Mouse (Mus musculus): ENCODE measurements around the gene A330070K13Rik. TPM values are rescaled to one million over a fixed set of nuclear protein-coding genes. Genes with fewer than 3 reads are reported as not detected.

A330070K13Rik gene
- not detected in 2 replicates for polyA plus RNA-seq (2012; rRNA removed)

DNA sequence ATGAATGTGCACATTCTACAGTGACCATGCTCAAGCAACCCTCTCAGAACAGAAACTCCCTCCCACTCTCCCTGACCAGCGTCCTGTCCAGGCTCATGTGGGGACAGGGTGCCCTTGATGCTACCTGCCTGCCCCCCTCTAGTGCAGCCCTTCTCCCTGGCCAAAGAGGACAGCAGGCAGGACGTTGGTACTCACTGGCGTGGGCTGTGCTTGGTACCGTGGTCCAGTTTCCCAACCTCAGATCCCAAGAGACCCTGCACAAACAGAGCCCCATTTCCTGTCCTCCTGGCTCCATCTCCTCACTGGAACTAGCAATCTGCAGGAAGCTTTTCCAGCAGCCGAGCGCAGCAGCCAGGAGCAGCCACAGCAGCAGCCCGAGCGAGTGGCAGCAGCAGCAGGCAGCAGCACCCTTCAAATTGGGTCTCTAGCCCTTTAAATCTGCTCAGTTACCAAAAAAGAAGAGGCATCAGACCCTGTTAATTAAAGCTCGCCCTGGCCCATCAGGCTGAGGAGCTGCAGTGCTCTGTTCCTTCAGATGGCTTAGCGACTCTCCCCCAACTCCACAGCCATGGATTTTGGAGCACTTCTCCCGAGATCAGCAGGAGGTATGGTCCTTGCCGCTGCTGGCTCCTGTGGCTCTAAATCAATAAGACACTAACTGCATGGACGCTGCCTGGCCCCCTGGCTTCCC, at the start of gene A330070K13Rik:
Gene A330070K13Rik, minus strand, starts transcription at position 410 of the 691 bp plus-strand sequence.
- Histone ChIP-seq H3K4me3 (replicated peaks; ENCODE audit: extremely low read depth, low read depth, low read length) (no peak within 1 kb of the TSS), H3K4me1 (ENCODE audit: control insufficient read depth, insufficient read depth, low read length) (no peaks in the 10 kb centered on the region)
- 14% methylated on average over 13 of the region's 13 CpGs for WGBS
- no peak for DNase-seq
- TF ChIP-seq POLR2A (IDR thresholded peaks at IDR 0.05; ENCODE audit: borderline replicate concordance, extremely low read depth, low read depth, low read length) (no peak), CTCF (IDR thresholded peaks at IDR 0.05; ENCODE audit: insufficient read depth, low read length) (no peak)

DNA sequence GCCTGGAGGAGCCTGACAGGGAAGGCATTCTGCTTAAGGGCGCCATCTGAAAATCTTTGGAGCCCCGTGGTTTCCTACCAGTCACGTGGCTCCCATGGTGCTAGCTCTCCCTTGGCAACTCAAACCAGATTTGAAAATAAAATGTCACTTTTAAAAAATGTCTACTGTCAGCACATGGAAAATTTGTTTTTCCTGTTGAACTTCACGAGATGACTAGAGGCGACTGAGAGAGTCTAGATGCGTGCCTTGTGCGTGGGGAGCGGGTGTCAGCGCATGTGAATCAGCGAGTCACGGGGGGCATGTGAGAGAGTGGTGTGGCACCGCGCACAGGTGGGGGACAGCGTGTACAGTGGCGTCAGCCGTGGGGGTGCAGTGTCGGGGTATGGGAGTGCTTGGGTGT, 27.1 kb upstream of the A330070K13Rik start:
- Histone ChIP-seq H3K4me1 (ENCODE audit: control insufficient read depth, insufficient read depth, low read length) (no peaks in the 10 kb centered on the region), H3K4me3 (replicated peaks; ENCODE audit: extremely low read depth, low read depth, low read length) (no peak overlapping the region)
- 90% methylated on average over 17 of the region's 17 CpGs for WGBS
- TF ChIP-seq CTCF (IDR thresholded peaks at IDR 0.05; ENCODE audit: insufficient read depth, low read length) = no peak
- TF ChIP-seq POLR2A (IDR thresholded peaks at IDR 0.05; ENCODE audit: borderline replicate concordance, extremely low read depth, low read depth, low read length) = no peak
- DNase-seq = no peak

DNA sequence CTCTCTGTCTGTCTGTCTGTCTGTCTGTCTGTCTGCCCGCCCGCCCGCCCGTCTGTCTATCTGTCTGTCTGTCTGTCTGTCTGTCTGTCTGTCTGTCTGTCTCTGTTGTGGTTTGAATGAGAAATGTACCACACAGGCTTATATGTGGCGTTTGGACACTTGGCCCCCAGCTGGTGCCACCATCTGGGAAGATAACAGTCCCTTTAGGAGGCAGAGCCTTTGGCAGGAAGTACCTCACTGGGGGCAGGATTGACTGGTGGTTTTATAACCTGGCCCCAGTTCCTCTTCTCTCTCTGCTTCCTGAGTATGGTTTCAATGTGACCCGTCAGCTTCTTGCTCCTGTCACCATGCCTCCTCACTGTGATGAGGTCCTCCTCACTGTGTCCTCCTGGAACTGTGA, 25.3 kb upstream of the A330070K13Rik start:
- no peak for TF ChIP-seq POLR2A (IDR thresholded peaks at IDR 0.05; ENCODE audit: borderline replicate concordance, extremely low read depth, low read depth, low read length)
- TF ChIP-seq CTCF (IDR thresholded peaks at IDR 0.05; ENCODE audit: insufficient read depth, low read length) = no peak
- Histone ChIP-seq H3K4me1 (ENCODE audit: control insufficient read depth, insufficient read depth, low read length) (no peaks in the 10 kb centered on the region), H3K4me3 (replicated peaks; ENCODE audit: extremely low read depth, low read depth, low read length) (no peak overlapping the region)
- no peak for DNase-seq
- WGBS = 90% methylated on average over 6 of the region's 6 CpGs

DNA sequence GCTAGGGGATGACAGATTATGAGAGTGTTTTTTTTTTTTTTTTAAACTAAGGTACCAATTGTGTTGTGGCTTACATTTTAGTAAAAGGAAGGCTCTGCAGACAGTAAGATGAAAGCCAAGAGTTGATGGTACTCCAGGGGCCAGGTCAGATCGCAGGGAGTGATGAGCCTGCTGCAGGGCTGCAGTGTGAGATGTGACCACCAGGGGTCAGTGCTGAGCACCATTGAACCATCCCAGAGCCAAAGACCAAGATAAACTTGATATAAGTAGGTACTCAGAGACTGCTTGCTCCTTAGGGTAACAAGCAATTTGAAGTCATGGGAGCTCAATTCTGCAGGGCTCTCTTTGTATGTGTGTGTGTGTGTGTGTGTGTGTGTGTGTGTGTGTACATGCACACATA, 20.8 kb upstream of the A330070K13Rik start:
- peak; percentile 21 for DNase-seq
- Histone ChIP-seq H3K4me3 (replicated peaks; ENCODE audit: extremely low read depth, low read depth, low read length) (no peak overlapping the region), H3K4me1 (ENCODE audit: control insufficient read depth, insufficient read depth, low read length) (no peaks in the 10 kb centered on the region)
- TF ChIP-seq CTCF (IDR thresholded peaks at IDR 0.05; ENCODE audit: insufficient read depth, low read length) (peak; percentile 91), POLR2A (IDR thresholded peaks at IDR 0.05; ENCODE audit: borderline replicate concordance, extremely low read depth, low read depth, low read length) (no peak)
- 29% methylated on average over 1 of the region's 1 CpGs for WGBS

DNA sequence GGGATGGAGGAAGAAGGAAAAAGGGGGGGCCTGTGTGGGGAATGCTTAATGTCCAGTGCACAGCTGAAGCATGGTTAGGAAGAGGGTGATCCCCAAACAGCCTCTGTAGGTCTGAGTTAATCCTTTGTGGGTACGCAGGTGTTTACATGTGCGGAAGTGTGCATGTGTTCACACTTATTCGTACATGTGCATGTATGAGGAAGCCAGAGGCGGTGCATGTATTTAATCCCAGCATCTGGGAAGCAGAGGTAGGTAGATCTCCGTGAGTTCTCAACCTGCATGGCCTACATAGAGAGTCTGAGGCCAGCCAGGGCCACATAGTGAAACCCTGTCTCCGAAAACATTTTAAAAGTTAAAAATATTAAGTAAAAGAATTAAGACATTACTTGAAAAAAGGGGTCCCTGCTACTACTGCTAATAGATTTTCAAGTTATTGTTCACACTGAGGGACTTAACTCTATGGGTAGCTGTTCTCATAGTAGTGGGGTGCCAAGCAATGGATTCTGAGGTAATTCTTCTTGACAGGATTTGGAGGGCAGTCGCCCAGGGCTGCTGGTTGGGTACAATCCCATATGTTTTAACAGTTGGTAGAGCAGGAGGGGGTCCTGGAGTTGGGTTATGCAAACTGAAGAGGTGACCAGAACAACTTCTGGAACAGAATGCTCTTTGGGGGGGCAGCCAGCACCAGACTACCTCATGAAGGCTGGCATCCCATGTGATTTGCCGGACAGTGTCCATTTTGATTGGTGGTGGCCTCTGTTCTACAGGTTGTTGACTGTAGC, 15.9 kb upstream of the A330070K13Rik start:
- WGBS = 89% methylated on average over 8 of the region's 8 CpGs
- Histone ChIP-seq H3K4me3 (replicated peaks; ENCODE audit: extremely low read depth, low read depth, low read length) (no peak overlapping the region), H3K4me1 (ENCODE audit: control insufficient read depth, insufficient read depth, low read length) (no peaks in the 10 kb centered on the region)
- no peak for TF ChIP-seq POLR2A (IDR thresholded peaks at IDR 0.05; ENCODE audit: borderline replicate concordance, extremely low read depth, low read depth, low read length)
- TF ChIP-seq CTCF (IDR thresholded peaks at IDR 0.05; ENCODE audit: insufficient read depth, low read length) = no peak
- no peak for DNase-seq

DNA sequence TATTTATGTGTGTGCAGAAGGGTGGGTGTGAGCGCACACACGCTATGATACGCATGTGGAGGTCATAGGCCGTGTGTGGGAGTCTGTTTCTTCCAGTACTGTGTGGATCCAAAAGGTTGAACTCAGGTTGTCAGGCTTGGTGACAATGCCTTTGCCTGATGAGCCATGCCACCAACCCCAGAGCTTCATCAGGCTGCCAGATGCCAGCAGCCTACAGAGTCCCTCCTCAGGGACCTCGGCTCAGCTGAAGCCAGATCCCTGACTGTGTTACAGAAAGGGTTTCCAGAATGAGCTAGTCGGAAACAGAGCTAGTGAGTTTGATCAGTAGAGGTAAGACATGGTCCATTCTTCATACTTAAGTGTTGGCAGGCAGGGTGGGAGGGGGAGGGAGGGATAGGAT, 10.7 kb upstream of the A330070K13Rik start:
- no peak for DNase-seq
- no peak overlapping the region for H3K4me3 ChIP-seq (replicated peaks; ENCODE audit: extremely low read depth, low read depth, low read length)
- TF ChIP-seq CTCF (IDR thresholded peaks at IDR 0.05; ENCODE audit: insufficient read depth, low read length) (no peak), POLR2A (IDR thresholded peaks at IDR 0.05; ENCODE audit: borderline replicate concordance, extremely low read depth, low read depth, low read length) (no peak)
- WGBS = 73% methylated on average over 6 of the region's 6 CpGs
- no peaks in the 10 kb centered on the region for H3K4me1 ChIP-seq (ENCODE audit: control insufficient read depth, insufficient read depth, low read length)

DNA sequence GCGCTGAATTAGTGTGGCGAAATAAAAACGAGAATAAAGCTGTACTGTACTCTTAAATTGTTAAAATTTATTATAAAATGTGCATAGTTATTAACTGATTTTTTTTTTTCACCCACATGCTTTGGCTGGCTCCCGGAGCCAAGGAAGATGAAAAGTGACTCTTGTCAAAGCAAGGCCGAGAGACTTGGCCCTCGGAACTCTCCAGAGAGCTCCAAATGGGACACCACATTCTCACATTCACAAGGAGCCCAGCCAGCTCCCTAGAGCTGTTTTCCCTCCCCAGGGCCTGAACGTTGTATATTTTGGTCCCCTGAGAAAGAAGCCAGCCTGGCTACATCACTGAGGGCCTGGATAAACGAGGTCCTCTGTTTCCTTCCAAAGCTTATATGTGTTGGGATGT, 10.0 kb upstream of the A330070K13Rik start:
- H3K4me1 ChIP-seq (ENCODE audit: control insufficient read depth, insufficient read depth, low read length) = no peaks in the 10 kb centered on the region
- TF ChIP-seq POLR2A (IDR thresholded peaks at IDR 0.05; ENCODE audit: borderline replicate concordance, extremely low read depth, low read depth, low read length) (no peak), CTCF (IDR thresholded peaks at IDR 0.05; ENCODE audit: insufficient read depth, low read length) (no peak)
- no peak for DNase-seq
- H3K4me3 ChIP-seq (replicated peaks; ENCODE audit: extremely low read depth, low read depth, low read length) = no peak overlapping the region
- 65% methylated on average over 8 of the region's 8 CpGs for WGBS

DNA sequence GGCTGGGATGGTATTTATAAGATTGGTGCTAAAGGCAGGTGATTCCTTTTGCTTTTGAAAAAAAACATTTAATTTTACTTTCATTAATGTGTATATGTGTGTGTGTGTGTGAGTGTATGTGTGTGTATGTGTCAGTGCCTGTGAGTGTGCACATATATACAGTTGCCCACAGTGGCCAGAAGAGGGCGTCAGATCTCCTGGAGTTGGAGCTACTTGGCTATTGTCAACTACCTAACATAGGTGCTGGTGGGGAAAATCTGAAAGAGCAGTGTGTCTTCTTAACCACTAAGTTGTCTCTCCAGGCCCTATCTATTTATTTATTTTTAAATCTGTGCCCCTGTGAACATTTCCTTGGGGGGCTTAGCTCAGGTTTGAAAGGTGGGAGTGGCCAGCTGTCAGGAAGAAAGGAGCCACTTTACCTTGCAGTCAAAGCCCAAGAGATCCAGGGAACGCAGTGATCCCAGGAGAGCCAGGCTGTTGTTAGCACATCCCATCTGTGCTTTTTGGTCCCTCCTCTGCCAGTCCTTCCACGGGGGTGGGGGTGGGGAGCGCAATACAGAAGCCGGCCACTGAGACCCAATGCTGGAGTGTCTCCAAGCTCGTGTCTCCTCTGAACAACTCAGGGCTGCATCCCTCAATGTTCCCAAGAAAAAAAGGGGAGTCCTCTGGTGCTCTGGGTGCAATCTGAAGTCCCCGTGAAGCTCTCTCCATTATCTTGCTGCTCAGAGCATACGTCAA, 9.4 kb upstream of the A330070K13Rik start:
- Histone ChIP-seq H3K4me1 (ENCODE audit: control insufficient read depth, insufficient read depth, low read length) (no peaks in the 10 kb centered on the region), H3K4me3 (replicated peaks; ENCODE audit: extremely low read depth, low read depth, low read length) (no peak overlapping the region)
- DNase-seq = no peak
- 43% methylated on average over 8 of the region's 8 CpGs for WGBS
- no peak for TF ChIP-seq CTCF (IDR thresholded peaks at IDR 0.05; ENCODE audit: insufficient read depth, low read length)
- TF ChIP-seq POLR2A (IDR thresholded peaks at IDR 0.05; ENCODE audit: borderline replicate concordance, extremely low read depth, low read depth, low read length) = no peak

DNA sequence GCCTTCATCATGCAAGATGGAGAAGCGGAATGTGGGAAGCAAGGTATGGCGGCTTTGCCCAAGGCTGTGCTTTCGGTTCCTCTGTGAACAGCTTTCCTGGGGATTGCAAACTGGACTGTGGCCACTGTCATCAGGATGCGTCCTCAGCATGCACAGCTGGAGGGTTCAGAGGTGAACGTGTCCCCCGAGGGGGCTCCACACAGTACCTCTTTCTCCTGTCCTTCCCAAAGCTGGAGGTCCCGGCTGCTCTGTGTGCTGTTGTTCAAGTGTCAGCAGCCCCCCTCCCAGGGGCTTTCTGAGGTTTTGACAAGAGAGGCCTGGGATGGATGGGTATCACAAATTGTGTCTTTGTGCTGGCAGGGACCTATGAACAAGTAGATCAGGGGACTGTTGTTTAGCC, 2.0 kb upstream of the A330070K13Rik start:
- Histone ChIP-seq H3K4me3 (replicated peaks; ENCODE audit: extremely low read depth, low read depth, low read length) (no peak overlapping the region), H3K4me1 (ENCODE audit: control insufficient read depth, insufficient read depth, low read length) (no peaks in the 10 kb centered on the region)
- no peak for DNase-seq
- WGBS = 74% methylated on average over 7 of the region's 7 CpGs
- TF ChIP-seq POLR2A (IDR thresholded peaks at IDR 0.05; ENCODE audit: borderline replicate concordance, extremely low read depth, low read depth, low read length) = no peak
- TF ChIP-seq CTCF (IDR thresholded peaks at IDR 0.05; ENCODE audit: insufficient read depth, low read length) = no peak
